Mouse (Mus musculus): ENCODE data around the gene Slc6a12. TPM values are rescaled to one million over a fixed set of nuclear protein-coding genes. Genes with fewer than 3 reads are reported as not detected.
A peak's percentile ranks its signal among the peaks of the same experiment; 100 is the strongest.

The Slc6a12 gene
- total RNA-seq, 2 experiments from 2014 or later = 0.54 to 1.0 TPM

DNA sequence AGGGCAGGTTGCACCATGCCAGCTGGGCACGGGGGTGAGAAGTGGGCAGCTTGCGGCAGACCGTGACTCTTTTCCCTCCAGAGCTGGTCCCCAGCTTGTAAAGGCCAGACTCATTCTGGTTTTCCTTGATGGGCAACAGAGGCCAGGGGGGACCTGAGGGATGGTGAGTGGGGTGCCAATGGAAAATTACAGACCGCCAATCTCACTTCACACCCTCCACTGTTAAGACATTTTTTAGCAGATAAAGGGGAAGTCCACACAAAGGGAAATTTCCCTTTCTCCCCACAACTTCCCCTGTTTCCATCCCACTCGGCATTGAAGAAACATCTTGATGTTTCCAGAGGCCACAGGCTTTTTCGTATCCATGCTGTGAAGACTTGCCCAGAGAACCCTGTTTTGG, 1.2 kb upstream of the Slc6a12 start:
- peak; percentile 47 for ATAC-seq (replicated peaks; ENCODE audit: poor library complexity)

- ATAC-seq (replicated peaks; ENCODE audit: poor library complexity) = no peak
Measured at GRCm38 (mm10) chr6:121343771-121344123, 871 bp downstream of the Slc6a12 start.

- ATAC-seq (replicated peaks; ENCODE audit: poor library complexity) = no peak
Measured at GRCm38 (mm10) chr6:121344329-121344728, 1.5 kb downstream of the Slc6a12 start.

DNA sequence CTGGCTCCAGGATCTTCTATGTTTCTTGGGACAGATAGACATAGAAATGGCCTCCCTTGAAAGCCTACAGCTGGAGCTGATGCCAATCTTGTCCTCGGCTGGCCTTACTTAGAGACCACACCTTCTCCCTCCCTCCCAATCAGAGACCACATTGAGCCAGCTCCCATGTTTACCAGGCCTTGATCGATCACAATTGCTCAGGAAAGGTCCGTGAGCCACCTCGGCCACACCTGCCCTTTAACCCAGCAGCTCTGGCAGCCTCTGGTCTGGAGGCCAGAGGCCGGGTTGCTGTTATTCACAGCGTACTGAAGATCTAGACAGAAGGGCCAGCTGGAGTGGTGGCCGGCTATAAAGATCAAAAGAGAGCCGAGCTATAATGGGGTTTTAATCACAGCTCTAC, 3.6 kb downstream of the Slc6a12 start:
- no peak for ATAC-seq (replicated peaks; ENCODE audit: poor library complexity)

DNA sequence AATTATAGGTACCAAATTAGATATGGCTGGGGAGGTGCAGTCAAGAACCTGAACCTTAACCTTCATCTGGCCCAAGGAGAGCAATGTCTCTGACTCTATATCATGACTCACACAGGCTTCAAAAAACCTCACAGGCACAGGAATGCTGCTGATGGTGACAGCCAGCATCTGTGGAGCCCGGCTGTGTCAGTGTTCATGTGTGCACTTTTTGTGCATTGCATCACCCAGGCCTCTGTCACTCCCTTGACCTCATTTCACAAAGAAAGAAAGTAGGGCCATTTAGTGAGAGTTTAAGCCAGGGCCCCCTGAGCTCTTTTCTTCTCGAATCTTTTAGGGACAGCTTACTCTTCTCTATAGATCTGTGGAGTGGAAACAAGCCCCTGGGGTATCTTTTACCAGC, 9.4 kb downstream of the Slc6a12 start:
- no peak for ATAC-seq (replicated peaks; ENCODE audit: poor library complexity)

DNA sequence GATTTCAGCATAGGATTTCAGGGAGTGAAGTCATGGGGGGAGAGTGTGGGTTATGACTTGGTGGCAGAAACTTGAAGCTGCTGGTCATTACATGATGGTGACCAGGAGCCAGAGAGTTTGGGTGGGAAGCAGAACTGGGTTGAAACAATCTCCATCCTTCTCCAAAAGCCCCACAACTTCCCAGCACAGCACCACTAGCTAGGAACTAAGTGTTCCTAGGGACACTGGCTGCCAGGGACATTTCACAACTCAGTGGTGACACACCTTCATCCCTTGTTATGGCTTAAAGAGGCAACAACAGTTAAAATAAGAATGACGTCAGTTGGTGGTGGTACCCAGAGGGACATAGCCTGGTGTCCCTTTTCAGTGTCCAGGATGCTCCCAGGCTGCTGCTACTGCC, 13.2 kb downstream of the Slc6a12 start:
- no peak for ATAC-seq (replicated peaks; ENCODE audit: poor library complexity)

DNA sequence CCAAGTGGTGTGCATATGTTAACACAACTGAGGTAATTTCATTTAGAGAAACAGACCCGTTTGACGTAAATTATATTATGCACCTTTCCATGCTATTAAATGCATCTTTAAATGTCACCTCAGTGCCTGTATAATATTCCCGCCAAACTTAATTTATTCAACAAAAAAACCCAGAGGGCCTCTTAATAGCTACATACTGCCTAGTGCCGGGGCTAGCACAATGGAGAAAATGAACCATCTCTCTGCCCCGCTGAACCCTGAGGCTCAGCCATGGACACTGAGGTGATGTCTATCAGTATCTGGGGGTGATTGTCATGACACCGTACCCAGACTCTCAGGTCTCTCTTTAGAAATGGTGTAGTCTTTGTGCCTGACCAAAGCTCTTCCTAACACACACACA, 14.4 kb downstream of the Slc6a12 start:
- ATAC-seq (replicated peaks; ENCODE audit: poor library complexity) = no peak

DNA sequence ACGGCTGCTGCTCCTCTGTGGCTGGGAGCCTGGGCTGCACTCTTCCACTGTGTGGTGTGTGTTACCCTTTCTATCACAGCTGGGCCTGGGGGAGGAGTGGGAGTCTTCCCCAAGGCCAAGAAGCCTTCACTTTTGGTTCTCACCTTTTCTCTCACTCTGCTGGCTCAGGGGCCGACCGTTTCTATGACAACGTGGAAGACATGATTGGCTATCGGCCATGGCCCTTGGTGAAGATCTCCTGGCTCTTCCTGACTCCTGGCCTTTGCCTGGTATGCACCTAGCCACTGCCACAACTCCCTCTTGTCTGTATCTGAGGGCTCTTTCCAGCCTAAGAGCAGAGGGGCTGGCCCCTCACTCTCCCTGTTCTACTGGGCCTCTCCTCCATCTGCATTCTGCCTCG, 20.2 kb downstream of the Slc6a12 start:
- no peak for ATAC-seq (replicated peaks; ENCODE audit: poor library complexity)

DNA sequence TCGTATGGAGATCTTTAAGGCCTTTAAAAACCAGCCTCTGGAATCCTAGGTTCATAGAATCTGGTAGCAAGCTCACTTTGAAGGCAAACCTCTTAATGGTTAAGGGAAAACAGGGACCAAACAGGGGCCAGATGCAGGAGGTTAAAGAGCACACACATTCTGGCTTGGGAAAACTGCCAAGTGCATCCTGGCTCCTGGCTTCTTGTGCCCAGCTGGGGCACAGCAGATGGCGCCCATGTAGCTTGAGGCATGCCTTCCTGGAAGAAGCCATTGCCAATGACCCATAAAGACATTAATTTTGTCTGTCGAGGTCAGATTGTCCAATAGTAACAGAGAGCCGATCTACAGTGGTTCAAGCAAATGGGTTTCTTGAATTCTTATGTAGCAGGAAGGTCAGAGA, 21.1 kb downstream of the Slc6a12 start:
- no peak for ATAC-seq (replicated peaks; ENCODE audit: poor library complexity)

- ATAC-seq (replicated peaks; ENCODE audit: poor library complexity) = peak; percentile 85
Measured at GRCm38 (mm10) chr6:121366537-121366936, 23.7 kb downstream of the Slc6a12 start.

DNA sequence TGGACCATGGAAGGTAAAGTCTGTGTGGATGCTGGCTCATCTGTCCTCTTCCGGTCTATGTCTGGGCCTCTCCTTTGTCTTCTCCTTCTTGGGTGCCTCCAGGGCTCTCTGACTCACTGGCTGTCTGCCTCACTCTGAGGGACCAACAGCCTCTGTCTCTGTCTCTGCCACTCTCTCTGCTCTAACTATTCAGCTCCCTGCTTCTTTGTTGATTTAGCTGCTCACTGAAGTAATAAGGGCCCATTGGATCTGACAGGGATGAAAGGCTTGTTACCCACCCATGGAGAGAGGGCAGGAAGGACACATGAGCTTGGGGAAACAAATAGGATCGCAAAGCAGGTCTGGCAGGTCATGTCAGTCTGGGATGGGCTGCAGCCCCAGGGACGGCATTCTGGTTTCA, 24.2 kb downstream of the Slc6a12 start:
- ATAC-seq (replicated peaks; ENCODE audit: poor library complexity) = no peak

DNA sequence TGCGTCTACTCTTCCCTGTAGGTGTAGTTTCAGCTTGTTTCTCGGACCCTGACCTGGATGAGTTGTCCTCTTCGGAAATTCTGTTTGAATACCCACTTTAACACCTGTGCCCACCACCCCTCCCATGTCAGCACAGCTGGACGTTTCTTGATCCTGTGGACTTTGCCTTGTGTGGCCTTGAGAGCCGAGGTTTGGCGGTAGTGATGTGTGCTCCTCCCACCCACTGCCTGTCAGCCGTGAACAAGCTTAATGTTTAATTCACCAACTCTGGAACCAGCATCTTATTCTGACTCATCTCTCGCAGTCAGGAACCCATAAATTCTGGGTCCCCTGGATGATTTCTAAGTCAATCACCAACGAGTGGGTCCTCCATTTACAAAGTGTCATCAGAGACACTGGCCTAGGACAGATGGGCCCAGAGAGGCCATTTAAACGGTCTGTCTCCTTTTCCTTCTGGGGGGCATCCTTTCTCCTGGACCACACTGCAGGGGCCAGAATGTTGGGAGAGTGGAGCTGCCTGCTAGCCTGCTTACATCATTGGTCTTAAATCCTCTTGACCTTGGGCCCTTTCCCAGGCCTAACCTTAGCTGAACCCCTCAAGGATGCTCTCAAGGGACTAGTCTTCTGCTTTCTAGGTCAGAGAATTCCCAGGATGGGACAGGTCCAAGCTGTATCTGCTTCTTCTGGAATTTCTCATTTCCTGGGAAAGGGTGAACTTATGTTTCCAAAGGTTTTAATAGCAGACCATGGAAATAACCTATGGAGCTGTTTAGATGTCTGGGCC, 28.5 kb downstream of the Slc6a12 start:
- ATAC-seq (replicated peaks; ENCODE audit: poor library complexity) = no peak

- no peak for ATAC-seq (replicated peaks; ENCODE audit: poor library complexity)
Measured at GRCm38 (mm10) chr6:121376159-121376558, 33.3 kb downstream of the Slc6a12 start.

DNA sequence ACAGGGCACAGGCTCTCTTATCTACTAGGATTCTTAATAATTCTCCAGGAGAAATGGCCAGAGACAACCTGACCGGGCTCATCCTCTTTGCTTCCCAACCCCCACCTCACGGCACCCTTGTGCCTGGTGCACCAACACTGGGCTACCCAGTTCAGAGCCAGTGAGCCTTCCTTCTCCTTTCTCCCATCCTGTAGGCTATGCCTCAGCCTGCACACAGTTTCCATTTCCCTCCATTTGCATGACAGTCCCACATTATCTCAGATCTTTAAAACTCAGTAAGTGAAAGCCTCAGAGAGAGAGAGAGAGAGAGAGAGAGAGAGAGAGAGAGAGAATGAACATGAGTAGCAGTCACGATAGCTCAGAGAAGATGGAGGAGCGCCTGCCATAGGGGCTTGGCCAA, 35.4 kb downstream of the Slc6a12 start:
- ATAC-seq (replicated peaks; ENCODE audit: poor library complexity) = no peak

DNA sequence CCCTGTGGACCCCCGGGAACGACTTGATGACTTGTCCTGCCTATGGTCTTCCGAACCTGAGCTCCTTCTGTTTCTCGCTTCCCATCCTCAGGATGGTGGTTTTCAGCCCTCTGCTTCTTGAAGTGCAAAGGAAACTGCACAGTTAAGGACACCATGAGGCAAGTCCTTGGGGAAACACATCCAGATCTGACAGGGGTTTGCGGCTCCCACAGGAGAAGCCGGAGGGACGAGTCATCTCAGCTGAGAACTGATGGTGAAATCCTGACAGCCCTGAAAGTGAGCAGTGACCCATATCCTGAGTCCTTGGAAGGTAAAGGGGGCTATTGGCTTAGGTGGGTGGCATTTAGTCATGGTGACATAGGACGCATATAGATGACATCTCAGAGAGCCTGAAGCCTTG, 37.7 kb downstream of the Slc6a12 start:
- no peak for ATAC-seq (replicated peaks; ENCODE audit: poor library complexity)

DNA sequence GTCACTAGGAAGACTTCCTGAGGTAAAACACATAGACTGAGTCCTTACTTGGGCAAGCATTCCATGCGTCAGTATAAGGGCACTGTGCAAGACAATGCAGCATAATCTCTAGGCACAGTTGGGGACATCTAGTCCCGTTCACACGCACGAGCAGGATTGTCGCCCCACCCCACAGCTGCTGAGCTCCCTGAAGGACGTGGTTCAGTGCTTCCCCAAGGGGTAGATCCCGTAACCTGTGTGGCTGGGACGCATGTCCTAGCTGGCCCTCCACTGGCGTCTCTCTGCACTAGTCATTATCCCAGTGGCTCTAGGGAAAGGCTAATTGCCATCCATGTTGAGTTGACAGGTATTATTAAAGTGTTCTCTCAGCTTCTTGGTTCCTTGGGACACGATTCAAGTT, 39.2 kb downstream of the Slc6a12 start:
- no peak for ATAC-seq (replicated peaks; ENCODE audit: poor library complexity)

GRCm38 (mm10) chr6:121385397-121385796, 42.5 kb downstream of the Slc6a12 start:
- ATAC-seq (replicated peaks; ENCODE audit: poor library complexity) = peak; percentile 58

DNA sequence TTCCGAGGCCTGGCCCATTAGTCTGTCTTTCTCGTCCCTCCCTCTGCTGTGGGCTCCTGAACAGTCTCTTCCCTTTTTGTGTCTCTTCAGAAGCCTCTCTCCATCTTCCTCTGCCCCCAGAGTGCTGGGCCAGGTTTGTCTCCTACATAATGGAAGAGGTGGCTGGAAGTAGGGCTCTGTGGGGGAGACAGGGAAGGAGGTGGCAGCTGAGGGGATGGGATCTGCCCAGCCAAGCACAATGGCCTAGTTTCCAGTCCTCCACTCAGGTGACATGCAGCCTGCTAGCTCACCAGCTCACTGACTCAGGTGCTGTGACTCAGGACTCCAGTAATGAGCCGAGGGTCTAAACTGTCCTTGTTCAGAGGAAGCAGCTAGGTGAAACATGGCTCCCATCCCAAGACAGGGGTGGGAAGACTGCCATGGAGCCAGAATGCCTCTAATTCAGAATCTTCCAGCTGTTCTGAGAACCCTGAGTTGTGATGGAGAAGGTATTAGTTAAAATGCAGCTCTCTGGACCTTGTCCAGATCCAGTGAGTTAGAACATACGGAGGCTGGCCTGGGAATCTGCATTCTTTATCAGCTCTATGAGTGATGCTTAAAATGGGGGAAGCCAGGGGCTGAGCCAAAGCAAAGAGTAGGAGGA, 49.9 kb downstream of the Slc6a12 start:
- ATAC-seq (replicated peaks; ENCODE audit: poor library complexity) = no peak

- ATAC-seq (replicated peaks; ENCODE audit: poor library complexity) = no peak
Measured at GRCm38 (mm10) chr6:121401140-121401539, 58.3 kb downstream of the Slc6a12 start.

DNA sequence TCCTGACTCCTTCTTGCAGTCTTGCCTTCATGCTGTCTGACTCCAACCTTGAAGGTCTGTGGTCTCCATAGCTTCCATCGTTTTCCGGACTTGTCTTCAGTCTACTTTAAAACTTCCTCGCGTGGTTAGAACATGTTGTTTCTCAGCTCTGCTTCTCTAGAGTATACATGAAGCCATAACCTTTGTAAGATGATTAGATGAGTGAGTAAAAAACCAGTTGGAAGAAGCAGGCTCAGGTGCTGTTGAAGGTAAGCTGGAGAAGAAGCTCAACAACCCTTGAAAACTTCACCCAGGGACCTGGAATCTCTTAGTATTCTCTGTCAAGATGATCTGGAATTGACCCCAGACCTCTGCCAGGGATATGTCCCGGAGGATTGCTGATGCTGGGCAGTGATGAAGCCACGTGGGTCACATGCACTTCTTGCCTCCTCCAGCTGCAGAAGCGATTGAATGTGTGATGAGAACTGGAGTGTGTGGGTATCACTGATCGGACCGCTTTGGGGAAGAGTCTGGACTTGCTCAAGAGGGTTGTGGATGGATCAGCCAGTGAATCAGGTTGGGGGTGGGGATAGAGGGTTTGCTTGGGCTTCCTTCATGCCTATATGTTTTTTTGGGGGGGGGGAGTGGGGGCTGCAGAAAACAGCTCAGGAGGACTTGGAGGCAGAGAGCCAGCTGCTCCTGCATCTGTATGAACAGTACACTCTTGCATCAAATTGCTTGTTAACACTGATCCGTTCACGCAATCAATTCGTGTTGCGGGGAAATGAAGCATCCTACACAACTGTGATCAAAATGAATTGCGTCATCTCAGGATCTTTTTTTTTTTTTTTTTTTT, 59.2 kb downstream of the Slc6a12 start:
- ATAC-seq (replicated peaks; ENCODE audit: poor library complexity) = no peak

GRCm38 (mm10) chr6:121402661-121403244, 59.9 kb downstream of the Slc6a12 start:
- no peak for ATAC-seq (replicated peaks; ENCODE audit: poor library complexity)

Measured in megakaryocyte progenitor cell, adult 5-6 weeks (primary cell).